Mouse (Mus musculus): ENCODE results near the gene Ctnna3. TPM values are rescaled to one million over a fixed set of nuclear protein-coding genes. Genes with fewer than 3 reads are reported as not detected.

The Ctnna3 gene
- total and polyA plus RNA-seq, 2 experiments from 2014 or later: 1.0 to 2.1 TPM

- Histone ChIP-seq H3K4me3 (ENCODE audit: low read length) (no peak overlapping the region), H3K9ac (replicated peaks; ENCODE audit: low read length) (no peak overlapping the region), H3K27ac (no peak overlapping the region), H3K4me2 (ENCODE audit: low read depth, low read length) (no peak overlapping the region), H3K9me3 (ENCODE audit: low read length) (no peaks in the 10 kb centered on the region), H3K36me3 (ENCODE audit: insufficient read depth, low read length) (no peaks in the 10 kb centered on the region), H3K27me3 (ENCODE audit: insufficient read depth, low read length) (no peaks in the 10 kb centered on the region), H3K4me1 (ENCODE audit: insufficient read depth, low read length) (no peaks in the 10 kb centered on the region)
- WGBS: 82% methylated on average over 6 of the region's 6 CpGs
- TF ChIP-seq CTCF (IDR thresholded peaks at IDR 0.05; ENCODE audit: low read depth): no peak
- no peak for ATAC-seq
- no peak for DNase-seq (ENCODE audit: low spot score)
Observed at GRCm38 (mm10) chr10:63676343-63676742, 246.4 kb downstream of the Ctnna3 start.

- no peak overlapping the region for H3K27ac ChIP-seq
- no peaks in the 10 kb centered on the region for H3K4me1 ChIP-seq (ENCODE audit: insufficient read depth, low read length)
- no peaks in the 10 kb centered on the region for H3K36me3 ChIP-seq (ENCODE audit: insufficient read depth, low read length)
- no peak for ATAC-seq
- no peak for DNase-seq (ENCODE audit: low spot score)
- no peak overlapping the region for H3K4me3 ChIP-seq (ENCODE audit: low read length)
- 24% methylated on average over 3 of the region's 3 CpGs for WGBS
- no peaks in the 10 kb centered on the region for H3K9me3 ChIP-seq (ENCODE audit: low read length)
- H3K9ac ChIP-seq (replicated peaks; ENCODE audit: low read length): no peak overlapping the region
- no peak overlapping the region for H3K4me2 ChIP-seq (ENCODE audit: low read depth, low read length)
- TF ChIP-seq CTCF (IDR thresholded peaks at IDR 0.05; ENCODE audit: low read depth): no peak
- H3K27me3 ChIP-seq (ENCODE audit: insufficient read depth, low read length): no peaks in the 10 kb centered on the region
Observed at GRCm38 (mm10) chr10:63689233-63689632, 259.3 kb downstream of the Ctnna3 start.

GRCm38 (mm10) chr10:63689651-63690050 is 259.8 kb downstream of the Ctnna3 start:
- Histone ChIP-seq H3K27ac (no peak overlapping the region), H3K4me1 (ENCODE audit: insufficient read depth, low read length) (no peaks in the 10 kb centered on the region), H3K9ac (replicated peaks; ENCODE audit: low read length) (no peak overlapping the region), H3K36me3 (ENCODE audit: insufficient read depth, low read length) (no peaks in the 10 kb centered on the region), H3K4me3 (ENCODE audit: low read length) (no peak overlapping the region), H3K4me2 (ENCODE audit: low read depth, low read length) (no peak overlapping the region), H3K27me3 (ENCODE audit: insufficient read depth, low read length) (no peaks in the 10 kb centered on the region), H3K9me3 (ENCODE audit: low read length) (no peaks in the 10 kb centered on the region)
- 56% methylated on average over 4 of the region's 4 CpGs for WGBS
- no peak for ATAC-seq
- DNase-seq (ENCODE audit: low spot score): no peak
- TF ChIP-seq CTCF (IDR thresholded peaks at IDR 0.05; ENCODE audit: low read depth): no peak

- peak; percentile 50 for TF ChIP-seq CTCF (IDR thresholded peaks at IDR 0.05; ENCODE audit: low read depth)
- DNase-seq (ENCODE audit: low spot score): peak; percentile 28
- 60% methylated on average over 3 of the region's 3 CpGs for WGBS
Observed at GRCm38 (mm10) chr10:63692039-63692438, 262.1 kb downstream of the Ctnna3 start.

GRCm38 (mm10) chr10:63710211-63710610 is 280.3 kb downstream of the Ctnna3 start:
- Histone ChIP-seq H3K9me3 (ENCODE audit: low read length) (no peaks in the 10 kb centered on the region), H3K4me3 (ENCODE audit: low read length) (no peak overlapping the region), H3K27ac (no peak overlapping the region), H3K27me3 (ENCODE audit: insufficient read depth, low read length) (no peaks in the 10 kb centered on the region), H3K36me3 (ENCODE audit: insufficient read depth, low read length) (no peaks in the 10 kb centered on the region), H3K9ac (replicated peaks; ENCODE audit: low read length) (no peak overlapping the region), H3K4me2 (ENCODE audit: low read depth, low read length) (no peak overlapping the region), H3K4me1 (ENCODE audit: insufficient read depth, low read length) (peaks cover 3% of the 10 kb centered on the region; the same call in 1 of the 2 replicates)
- no peak for DNase-seq (ENCODE audit: low spot score)
- no peak for TF ChIP-seq CTCF (IDR thresholded peaks at IDR 0.05; ENCODE audit: low read depth)
- WGBS: 57% methylated on average over 6 of the region's 6 CpGs
- ATAC-seq: no peak

More at GRCm38 (mm10) chr10:63692039-63692438, 262.1 kb downstream of the Ctnna3 start:
- H3K9ac ChIP-seq (replicated peaks; ENCODE audit: low read length): no peak overlapping the region
- no peak for ATAC-seq
- no peaks in the 10 kb centered on the region for H3K27me3 ChIP-seq (ENCODE audit: insufficient read depth, low read length)
- no peaks in the 10 kb centered on the region for H3K36me3 ChIP-seq (ENCODE audit: insufficient read depth, low read length)
- H3K27ac ChIP-seq: no peak overlapping the region
- H3K4me1 ChIP-seq (ENCODE audit: insufficient read depth, low read length): no peaks in the 10 kb centered on the region
- H3K4me3 ChIP-seq (ENCODE audit: low read length): no peak overlapping the region
- 0 out of 2 replicates have a peak, but pooled peaks cover under 1% of the 10 kb centered on the region for H3K9me3 ChIP-seq (ENCODE audit: low read length)
- H3K4me2 ChIP-seq (ENCODE audit: low read depth, low read length): no peak overlapping the region

- H3K4me2 ChIP-seq (ENCODE audit: low read depth, low read length): no peak overlapping the region
- DNase-seq (ENCODE audit: low spot score): no peak
Observed at GRCm38 (mm10) chr10:63712530-63712929, 282.6 kb downstream of the Ctnna3 start.

GRCm38 (mm10) chr10:63714151-63714550 is 284.3 kb downstream of the Ctnna3 start:
- no peaks in the 10 kb centered on the region for H3K27me3 ChIP-seq (ENCODE audit: insufficient read depth, low read length)
- ATAC-seq (0 out of 2 replicates have a peak, but pooled peaks have one; percentile 7), DNase-seq (ENCODE audit: low spot score) (peak; percentile 26)
- no peak overlapping the region for H3K27ac ChIP-seq
- TF ChIP-seq CTCF (IDR thresholded peaks at IDR 0.05; ENCODE audit: low read depth): no peak
- 69% methylated on average over 4 of the region's 4 CpGs for WGBS
- H3K9ac ChIP-seq (replicated peaks; ENCODE audit: low read length): no peak overlapping the region
- no peak overlapping the region for H3K4me3 ChIP-seq (ENCODE audit: low read length)
- no peak overlapping the region for H3K4me2 ChIP-seq (ENCODE audit: low read depth, low read length)
- H3K36me3 ChIP-seq (ENCODE audit: insufficient read depth, low read length): no peaks in the 10 kb centered on the region
- H3K9me3 ChIP-seq (ENCODE audit: low read length): no peaks in the 10 kb centered on the region
- H3K4me1 ChIP-seq (ENCODE audit: insufficient read depth, low read length): peaks cover 3% of the 10 kb centered on the region; the same call in 1 of the 2 replicates

More at GRCm38 (mm10) chr10:63712530-63712929, 282.6 kb downstream of the Ctnna3 start:
- Histone ChIP-seq H3K27ac (no peak overlapping the region), H3K4me1 (ENCODE audit: insufficient read depth, low read length) (peaks cover 3% of the 10 kb centered on the region; the same call in 1 of the 2 replicates), H3K9ac (replicated peaks; ENCODE audit: low read length) (no peak overlapping the region), H3K4me3 (ENCODE audit: low read length) (no peak overlapping the region), H3K36me3 (ENCODE audit: insufficient read depth, low read length) (no peaks in the 10 kb centered on the region), H3K9me3 (ENCODE audit: low read length) (no peaks in the 10 kb centered on the region), H3K27me3 (ENCODE audit: insufficient read depth, low read length) (no peaks in the 10 kb centered on the region)
- 75% methylated on average over 8 of the region's 8 CpGs for WGBS
- ATAC-seq: no peak
- TF ChIP-seq CTCF (IDR thresholded peaks at IDR 0.05; ENCODE audit: low read depth): no peak

Data from hindbrain, postnatal 0 days (tissue).